Mouse (Mus musculus): Measurements from ENCODE around the gene Vgll1.

GRCm38 (mm10) chrX:57053174-57053992 lies 34.5 kb upstream of the Vgll1 start, which contains the start of gene Htatsf1:
- TF ChIP-seq POLR2A (IDR thresholded peaks at IDR 0.05; ENCODE audit: insufficient read depth, low read length) (peak; percentile 17), EP300 (IDR thresholded peaks at IDR 0.05; ENCODE audit: insufficient read depth, low read depth, low read length) (no peak)

Measured in ES-Bruce4 (cell line).